Mouse (Mus musculus) R1 (cell line): ENCODE results near the gene 1700010B08Rik.

Experiments
- DNase-seq: peaks from one replicate; pipeline ENCODE4 v3.0.0-alpha.2; 2018; ENCODE audit warnings: low read depth, low spot score

1700010B08Rik gene

GRCm38 (mm10) chr2:173722251-173722857 is 3.1 kb downstream of the 1700010B08Rik start:
- no peak for DNase-seq

GRCm38 (mm10) chr2:173724382-173724781 is 5.2 kb downstream of the 1700010B08Rik start:
- DNase-seq, result no peak

- no peak for DNase-seq
Measured at GRCm38 (mm10) chr2:173724940-173725807, 6.0 kb downstream of the 1700010B08Rik start.

- DNase-seq, result no peak
Measured at GRCm38 (mm10) chr2:173725819-173726218, 6.6 kb downstream of the 1700010B08Rik start.

GRCm38 (mm10) chr2:173730444-173730966 is 11.3 kb downstream of the 1700010B08Rik start:
- DNase-seq, result peak; percentile 56

GRCm38 (mm10) chr2:173734426-173734825 is 15.2 kb downstream of the 1700010B08Rik start:
- no peak for DNase-seq

GRCm38 (mm10) chr2:173737222-173737989 is 18.2 kb downstream of the 1700010B08Rik start, which contains the start of gene Vapb:
Gene Vapb (plus strand): TSS chr2:173737511.
- DNase-seq, result peak; percentile 96

GRCm38 (mm10) chr2:173738232-173738631 is 19.0 kb downstream of the 1700010B08Rik start:
- DNase-seq, result no peak

- no peak for DNase-seq
Measured at GRCm38 (mm10) chr2:173739107-173739506, 19.9 kb downstream of the 1700010B08Rik start.

- no peak for DNase-seq
Measured at GRCm38 (mm10) chr2:173742090-173742489, 22.9 kb downstream of the 1700010B08Rik start.

- no peak for DNase-seq
Measured at GRCm38 (mm10) chr2:173742744-173743143, 23.5 kb downstream of the 1700010B08Rik start.

GRCm38 (mm10) chr2:173744070-173744815 is 25.0 kb downstream of the 1700010B08Rik start:
- no peak for DNase-seq

- no peak for DNase-seq
Measured at GRCm38 (mm10) chr2:173748961-173749659, 29.9 kb downstream of the 1700010B08Rik start.

GRCm38 (mm10) chr2:173755433-173756144 is 36.4 kb downstream of the 1700010B08Rik start:
- no peak for DNase-seq

GRCm38 (mm10) chr2:173757624-173758155 is 38.5 kb downstream of the 1700010B08Rik start:
- DNase-seq, result peak; percentile 93

- no peak for DNase-seq
Measured at GRCm38 (mm10) chr2:173760607-173761006, 41.4 kb downstream of the 1700010B08Rik start.

- no peak for DNase-seq
Measured at GRCm38 (mm10) chr2:173764629-173765028, 45.4 kb downstream of the 1700010B08Rik start.

GRCm38 (mm10) chr2:173767959-173768595 is 48.9 kb downstream of the 1700010B08Rik start:
- no peak for DNase-seq

- DNase-seq, result peak; percentile 45
Measured at GRCm38 (mm10) chr2:173769183-173769582, 50.0 kb downstream of the 1700010B08Rik start.
